Mouse (Mus musculus): ENCODE data around the gene Cdhr2.

Cdhr2 gene

GRCm38 (mm10) chr13:54693558-54694347 is 7.5 kb upstream of the Cdhr2 start, which contains the start of gene Rnf44:
Rnf44 (minus strand) TSS chr13:54693907.
- DNase-seq, result peak; percentile 99

GRCm38 (mm10) chr13:54694348-54695060 is 6.8 kb upstream of the Cdhr2 start:
- DNase-seq, result peak; percentile 90

- DNase-seq, result no peak
Measured at GRCm38 (mm10) chr13:54695479-54696230, 5.6 kb upstream of the Cdhr2 start.

GRCm38 (mm10) chr13:54702507-54702906 is 1.2 kb downstream of the Cdhr2 start:
- DNase-seq, result no peak

- no peak for DNase-seq
Measured at GRCm38 (mm10) chr13:54704890-54705289, 3.6 kb downstream of the Cdhr2 start.

- no peak for DNase-seq
Measured at GRCm38 (mm10) chr13:54710866-54711265, 9.6 kb downstream of the Cdhr2 start.

GRCm38 (mm10) chr13:54714393-54714792 is 13.1 kb downstream of the Cdhr2 start:
- DNase-seq, result no peak

GRCm38 (mm10) chr13:54714996-54715395 is 13.7 kb downstream of the Cdhr2 start:
- no peak for DNase-seq

- DNase-seq, result peak; percentile 42
Measured at GRCm38 (mm10) chr13:54716916-54717315, 15.7 kb downstream of the Cdhr2 start.

- no peak for DNase-seq
Measured at GRCm38 (mm10) chr13:54723143-54723542, 21.9 kb downstream of the Cdhr2 start.

GRCm38 (mm10) chr13:54726131-54726530 is 24.9 kb downstream of the Cdhr2 start:
- no peak for DNase-seq

GRCm38 (mm10) chr13:54736931-54737330 is 35.7 kb downstream of the Cdhr2 start:
- no peak for DNase-seq

- peak; percentile 11 for DNase-seq
Measured at GRCm38 (mm10) chr13:54737488-54738212, 36.4 kb downstream of the Cdhr2 start.

GRCm38 (mm10) chr13:54738213-54738601 is 36.9 kb downstream of the Cdhr2 start:
- no peak for DNase-seq

GRCm38 (mm10) chr13:54746110-54746509 is 44.8 kb downstream of the Cdhr2 start:
- no peak for DNase-seq

- DNase-seq, result no peak
Measured at GRCm38 (mm10) chr13:54746896-54747295, 45.6 kb downstream of the Cdhr2 start.

- DNase-seq, result no peak
Measured at GRCm38 (mm10) chr13:54748190-54748589, 46.9 kb downstream of the Cdhr2 start.

GRCm38 (mm10) chr13:54748721-54749060 is 47.4 kb downstream of the Cdhr2 start:
- no peak for DNase-seq

GRCm38 (mm10) chr13:54749061-54749863 is 48.0 kb downstream of the Cdhr2 start:
- peak; percentile 37 for DNase-seq

- DNase-seq, result no peak
Measured at GRCm38 (mm10) chr13:54749864-54750411, 48.7 kb downstream of the Cdhr2 start, which contains the start of gene Gprin1. Gprin1 (minus strand) TSS chr13:54749874.

- peak; percentile 29 for DNase-seq
Measured at GRCm38 (mm10) chr13:54750699-54751098, 49.4 kb downstream of the Cdhr2 start.

All from liver (tissue).